Mouse (Mus musculus) CH12.LX (cell line): ENCODE measurements around the gene Dync1i1. TPM values are rescaled to one million over a fixed set of nuclear protein-coding genes. Genes with fewer than 3 reads are reported as not detected.

Experiments used
- DNase-seq: peaks from one replicate; pipeline ENCODE4 v3.0.0-alpha.2; 2013; ENCODE audit errors: extremely low read depth
- H3K27ac ChIP-seq: 2 replicates; pipeline ENCODE4 v1.5.1; 2012; ENCODE audit warnings: low read depth, mild to moderate bottlenecking, control low read depth, moderate library complexity; ENCODE audit not compliant: insufficient read depth
- H3K27me3 ChIP-seq: replicated peaks from 2 replicates; pipeline ENCODE3; 2012; ENCODE audit warnings: inconsistent platforms
- H3K36me3 ChIP-seq, 2 experiments: replicated peaks in 1 of 2; 2 replicates each; pipeline versions ENCODE3 to v1.6.1; 2012; ENCODE audit warnings: inconsistent platforms in 1 of 2, low read length in 1 of 2, mild to moderate bottlenecking in 1 of 2, mixed read lengths in 1 of 2, moderate library complexity in 1 of 2; ENCODE audit not compliant: control insufficient read depth in 1 of 2, insufficient read depth in 1 of 2
- H3K4me1 ChIP-seq, 2 experiments: 2 replicates each; pipeline ENCODE4 v1.6.1; 2012; ENCODE audit warnings: inconsistent platforms in 1 of 2, moderate library complexity in 1 of 2; ENCODE audit not compliant: insufficient read depth in 2 of 2, control insufficient read depth in 1 of 2
- H3K4me2 ChIP-seq: 2 replicates; pipeline ENCODE4 v1.6.1; 2012; ENCODE audit warnings: low read depth, mild to moderate bottlenecking, control low read depth; ENCODE audit not compliant: poor library complexity, insufficient read depth, severe bottlenecking
- H3K4me3 ChIP-seq, 3 experiments: fragments of 150-350 bp in 1 of 3; sonication (generic) in 1 of 3; replicated peaks in 1 of 3; 2 replicates each; pipeline versions ENCODE3 to v1.5.1; 2011 to 2012; ENCODE audit warnings: low read depth in 2 of 3, low read length in 2 of 3, mild to moderate bottlenecking in 2 of 3, moderate library complexity in 2 of 3, control low read depth in 1 of 3, improper control_type of control experiment in 1 of 3, inconsistent platforms in 1 of 3, mixed read lengths in 1 of 3; ENCODE audit not compliant: poor library complexity in 1 of 3
- H3K79me2 ChIP-seq: replicated peaks from 2 replicates; pipeline ENCODE4 v1.6.1; 2012; ENCODE audit warnings: mild to moderate bottlenecking, moderate library complexity; ENCODE audit not compliant: control insufficient read depth, poor library complexity, insufficient read depth, severe bottlenecking; ENCODE audit errors: extremely low read depth
- H3K9ac ChIP-seq: 2 replicates; pipeline ENCODE4 v1.6.1; 2012; ENCODE audit warnings: low read depth, mild to moderate bottlenecking, control low read depth, moderate library complexity; ENCODE audit not compliant: insufficient read depth
- H3K9me3 ChIP-seq: replicated peaks from 2 replicates; pipeline ENCODE3; 2012; ENCODE audit warnings: low read length, inconsistent platforms, mixed read lengths
- BHLHE40 ChIP-seq: IDR thresholded peaks from 2 replicates; pipeline ENCODE4 v1.6.1; 2011; ENCODE audit warnings: mild to moderate bottlenecking, low read depth, low read length, improper control_type of control experiment
- CHD1 ChIP-seq: IDR thresholded peaks from 2 replicates; pipeline ENCODE4 v1.6.1; 2012; ENCODE audit warnings: low read depth, low read length, improper control_type of control experiment, inconsistent platforms
- CHD2 ChIP-seq: IDR thresholded peaks from 2 replicates; pipeline ENCODE4 v1.6.1; 2011; ENCODE audit warnings: low read length, improper control_type of control experiment
- CTCF ChIP-seq, 2 experiments: IDR thresholded peaks in 1 of 2; conservative IDR thresholded peaks in 1 of 2; 2 replicates each; pipeline ENCODE4 v1.5.1; 2011 to 2012; ENCODE audit warnings: low read depth in 2 of 2, low read length in 2 of 2, improper control_type of control experiment in 1 of 2, inconsistent platforms in 1 of 2, mild to moderate bottlenecking in 1 of 2, moderate library complexity in 1 of 2
- EP300 ChIP-seq: IDR thresholded peaks from 2 replicates; pipeline ENCODE4 v1.6.1; 2011; ENCODE audit warnings: low read length, improper control_type of control experiment
- HCFC1 ChIP-seq: IDR thresholded peaks from 2 replicates; pipeline ENCODE4 v1.6.1; 2012; ENCODE audit warnings: low read depth, mild to moderate bottlenecking, inconsistent platforms, low read length, improper control_type of control experiment
- KAT2A ChIP-seq: IDR thresholded peaks from 2 replicates; pipeline ENCODE4 v1.6.1; 2012; ENCODE audit warnings: low read length, improper control_type of control experiment, inconsistent platforms; ENCODE audit not compliant: insufficient replicate concordance
- MAFK ChIP-seq: IDR thresholded peaks from 2 replicates; pipeline ENCODE4 v1.6.1; 2011; ENCODE audit warnings: low read length, improper control_type of control experiment; ENCODE audit not compliant: insufficient replicate concordance
- MAX ChIP-seq: IDR thresholded peaks from 2 replicates; pipeline ENCODE4 v1.6.1; 2011; ENCODE audit warnings: low read length, improper control_type of control experiment
- MYC ChIP-seq: IDR thresholded peaks from 2 replicates; pipeline ENCODE4 v1.6.1; 2011; ENCODE audit warnings: low read depth, mild to moderate bottlenecking, improper control_type of control experiment, low read length
- NELFE ChIP-seq: IDR thresholded peaks from 2 replicates; pipeline ENCODE4 v1.6.1; 2011; ENCODE audit warnings: low read depth, low read length, improper control_type of control experiment
- PAX5 ChIP-seq: IDR thresholded peaks from 2 replicates; pipeline ENCODE4 v1.6.1; 2012; ENCODE audit warnings: low read length, inconsistent platforms, mixed read lengths
- POLR2A ChIP-seq: IDR thresholded peaks from 2 replicates; pipeline ENCODE4 v1.6.1; 2011; ENCODE audit warnings: low read depth, mild to moderate bottlenecking, improper control_type of control experiment, low read length
- POLR2AphosphoS2 ChIP-seq: IDR thresholded peaks from 2 replicates; pipeline ENCODE4 v1.6.1; 2011; ENCODE audit warnings: low read depth, low read length, improper control_type of control experiment
- TBP ChIP-seq: conservative IDR thresholded peaks from 2 replicates; pipeline ENCODE4 v1.6.1; 2011; ENCODE audit warnings: low read depth, low read length, improper control_type of control experiment
- TCF12 ChIP-seq: IDR thresholded peaks from 2 replicates; pipeline ENCODE4 v1.6.1; 2014; ENCODE audit warnings: low read depth, mild to moderate bottlenecking, inconsistent platforms, low read length, improper control_type of control experiment
- UBTF ChIP-seq: IDR thresholded peaks from 2 replicates; pipeline ENCODE4 v1.6.1; 2012; ENCODE audit warnings: low read depth, mild to moderate bottlenecking, inconsistent platforms, low read length, improper control_type of control experiment, moderate library complexity
- USF2 ChIP-seq: conservative IDR thresholded peaks from 2 replicates; pipeline ENCODE4 v1.6.1; 2011; ENCODE audit warnings: low read depth, low read length, improper control_type of control experiment
- ZC3H11A ChIP-seq: IDR thresholded peaks from 2 replicates; pipeline ENCODE4 v1.6.1; 2012; ENCODE audit warnings: low read depth, mild to moderate bottlenecking, inconsistent platforms, low read length, improper control_type of control experiment
- ZNF384 ChIP-seq: IDR thresholded peaks from 2 replicates; pipeline ENCODE4 v1.6.1; 2012; ENCODE audit warnings: low read depth, low read length, improper control_type of control experiment, inconsistent platforms
- dilution Hi-C: fragments of 300-500 bp; cut with MboI; formaldehyde crosslinking; loops from 2 replicates; pipeline ENCODE4 v1.14.3; 2020; ENCODE audit warnings: low sequenced_read_pairs; ENCODE audit not compliant: extremely low pct_unique_long_range_greater_than_20kb, extremely low pct_ligation_motif_present
- in situ Hi-C: fragments of 300-500 bp; cut with MboI; formaldehyde crosslinking; loops from 3 replicates; pipeline ENCODE4 v1.14.3; 2019; ENCODE audit warnings: low sequenced_read_pairs, low pct_ligation_motif_present, low pct_unique_long_range_greater_than_20kb, mixed read lengths
- polyA plus RNA-seq: library from polyadenylated mRNA; unstranded; fragments of >175 nt; gene quantifications from 2 replicates; pipeline ENCODE4 v1.2.1, GENCODE M21; 2012; ENCODE audit warnings: low read depth; ENCODE audit not compliant: insufficient read length
- total RNA-seq, 2 experiments: library from RNA; depleted of rRNA; stranded (reverse); fragments of 300-350 nt in 1 of 2; fragments of >200 nt in 1 of 2; gene quantifications; 2 replicates each; pipeline ENCODE4 v1.2.3; 2012 to 2014

The Dync1i1 gene
- total and polyA plus RNA-seq, 3 experiments, result not detected

- no peak for DNase-seq
- Histone ChIP-seq H3K27me3 (no peaks in the 10 kb centered on the region), H3K9me3 (no peaks in the 10 kb centered on the region), H3K4me2 (no peak overlapping the region), H3K79me2 (no peaks in the 10 kb centered on the region), H3K4me3 (no peak overlapping the region), H3K27ac (no peak overlapping the region)
- TF ChIP-seq MYC, result no peak
- TF ChIP-seq PAX5, result no peak
- TF ChIP-seq ZC3H11A, result no peak
- TF ChIP-seq ZNF384, result no peak
- TF ChIP-seq KAT2A, result no peak
- no peak for TF ChIP-seq UBTF
- no peak for TF ChIP-seq BHLHE40
- TF ChIP-seq, all 38 proteins: peak for 0
- dilution Hi-C loops, result no loop called here
- no peaks in the 10 kb centered on the region for H3K36me3 ChIP-seq
- in situ Hi-C loops, result no loop called here
- H3K4me1 ChIP-seq, result no peaks in the 10 kb centered on the region
- H3K9ac ChIP-seq, result no peak overlapping the region
Observed at GRCm38 (mm10) chr6:5997535-5997934, 272.1 kb downstream of the Dync1i1 start.

GRCm38 (mm10) chr6:6002061-6002460 lies 276.6 kb downstream of the Dync1i1 start:
- dilution Hi-C loops (no loop called here), in situ Hi-C loops (no loop called here)

More at GRCm38 (mm10) chr6:6002061-6002460, 276.6 kb downstream of the Dync1i1 start:
- Histone ChIP-seq H3K4me1 (peaks cover 0 to 6% of the 10 kb centered on the region in 2 experiments; a peak in 2 of 4 replicates), H3K4me2 (no peak overlapping the region), H3K27me3 (no peaks in the 10 kb centered on the region), H3K27ac (no peak overlapping the region), H3K9me3 (no peaks in the 10 kb centered on the region), H3K36me3 (no peaks in the 10 kb centered on the region), H3K79me2 (no peaks in the 10 kb centered on the region), H3K9ac (no peak overlapping the region), H3K4me3 (no peak overlapping the region)
- TF ChIP-seq CHD1 (no peak), ZNF384 (no peak), USF2 (no peak), EP300 (no peak), POLR2AphosphoS2 (no peak), MAX (no peak), CTCF (conservative IDR thresholded peaks at IDR 0.05 in 1 of 2, IDR thresholded peaks at IDR 0.05 in 1 of 2; ENCODE audit: low read depth in 2 of 2, low read length in 2 of 2) (no peak), HCFC1 (no peak), ZC3H11A (no peak), TCF12 (no peak), POLR2A (no peak), MAFK (no peak), TBP (no peak), MYC (no peak), NELFE (no peak), CHD2 (no peak)
- no peak for DNase-seq
